Mouse (Mus musculus): ENCODE data around the gene Tdp1. TPM values are rescaled to one million over a fixed set of nuclear protein-coding genes. Genes with fewer than 3 reads are reported as not detected.

Gene Tdp1
- polyA plus RNA-seq, 1 experiment from 2014 or later: 69.7 TPM

DNA sequence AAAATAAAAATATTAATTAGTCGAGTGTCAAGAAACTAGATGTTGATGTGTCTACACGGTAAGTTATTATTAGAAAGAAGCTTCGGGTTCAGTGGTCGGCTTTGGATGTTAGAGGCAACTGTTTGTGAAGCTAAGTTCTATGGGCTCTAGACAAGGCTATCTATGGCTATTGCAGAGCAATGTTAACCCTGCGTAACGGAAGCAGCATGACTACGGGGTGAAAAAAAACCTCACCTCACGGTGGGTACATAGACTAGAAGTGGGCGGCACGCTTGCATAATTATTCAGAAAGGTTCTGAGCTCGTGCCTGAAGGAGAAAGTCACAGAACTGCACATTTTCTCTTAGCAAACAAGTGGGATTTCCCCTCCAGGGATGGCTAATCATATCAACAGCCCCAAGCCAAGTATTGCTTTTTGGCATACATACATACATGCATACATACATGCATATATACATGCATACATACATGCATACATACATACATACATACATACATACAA, 108.1 kb downstream of the Tdp1 start:
- H3K27me3 ChIP-seq: no peaks in the 10 kb centered on the region
- WGBS: 84% methylated on average over 11 of the region's 11 CpGs
- no peak overlapping the region for H3K27ac ChIP-seq
- no peak overlapping the region for H3K9ac ChIP-seq
- no peaks in the 10 kb centered on the region for H3K36me3 ChIP-seq
- H3K9me3 ChIP-seq: no peaks in the 10 kb centered on the region
- no peak overlapping the region for H3K4me3 ChIP-seq
- H3K4me1 ChIP-seq: no peaks in the 10 kb centered on the region
- no peak for ATAC-seq (ENCODE audit: borderline replicate concordance, extremely low read depth, low FRiP score, low TSS enrichment)
- H3K4me2 ChIP-seq: no peak overlapping the region

DNA sequence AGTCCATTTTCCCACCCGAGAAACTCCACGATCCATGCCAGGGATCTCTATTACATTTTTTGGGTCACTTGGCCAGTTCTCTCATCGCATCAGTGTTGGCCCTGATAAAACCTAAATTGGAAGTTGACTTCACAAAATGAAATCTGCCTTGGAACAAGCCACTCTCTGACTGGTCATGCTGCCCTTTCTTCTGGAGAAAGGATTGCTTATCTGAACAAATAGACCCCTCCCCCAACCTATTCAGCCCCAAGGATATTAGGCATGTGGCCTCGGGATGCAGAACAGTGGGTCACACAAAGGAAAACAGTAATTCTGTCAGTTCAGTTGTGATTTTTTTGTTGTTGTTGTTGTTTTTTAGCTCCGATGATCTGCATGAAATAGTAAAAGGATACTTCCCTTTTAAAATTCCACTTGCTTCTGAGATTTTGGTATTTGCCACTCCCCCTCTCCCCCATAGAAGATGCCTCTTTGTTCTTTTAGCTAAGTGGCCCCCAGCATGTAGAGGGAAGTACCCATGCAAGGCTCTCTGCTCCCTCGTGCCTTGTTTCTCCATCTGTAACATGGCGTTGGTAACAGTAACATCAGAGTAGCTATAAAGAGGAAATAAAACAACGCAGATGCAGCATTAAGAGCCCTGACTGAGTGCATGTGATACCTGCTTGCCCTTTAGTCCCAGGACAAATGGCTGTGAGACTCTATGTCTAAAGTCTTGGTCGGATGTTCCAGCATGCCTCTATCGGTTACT, 109.0 kb downstream of the Tdp1 start:
- H3K9me3 ChIP-seq: no peaks in the 10 kb centered on the region
- H3K36me3 ChIP-seq: no peaks in the 10 kb centered on the region
- H3K4me1 ChIP-seq: no peaks in the 10 kb centered on the region
- H3K27ac ChIP-seq: no peak overlapping the region
- no peak for ATAC-seq (ENCODE audit: borderline replicate concordance, extremely low read depth, low FRiP score, low TSS enrichment)
- no peaks in the 10 kb centered on the region for H3K27me3 ChIP-seq
- H3K4me3 ChIP-seq: no peak overlapping the region
- WGBS: 77% methylated on average over 10 of the region's 10 CpGs
- H3K4me2 ChIP-seq: no peak overlapping the region
- H3K9ac ChIP-seq: no peak overlapping the region

GRCm38 (mm10) chr12:99995951-99996350, 111.6 kb downstream of the Tdp1 start:
- no peak overlapping the region for H3K4me2 ChIP-seq
- ATAC-seq (ENCODE audit: borderline replicate concordance, extremely low read depth, low FRiP score, low TSS enrichment): no peak
- H3K9me3 ChIP-seq: no peaks in the 10 kb centered on the region
- no peak overlapping the region for H3K9ac ChIP-seq
- WGBS: 89% methylated on average over 5 of the region's 5 CpGs
- no peak overlapping the region for H3K4me3 ChIP-seq
- H3K27me3 ChIP-seq: no peaks in the 10 kb centered on the region
- no peaks in the 10 kb centered on the region for H3K36me3 ChIP-seq
- no peak overlapping the region for H3K27ac ChIP-seq
- H3K4me1 ChIP-seq: 0 out of 2 replicates have a peak, but pooled peaks cover 2% of the 10 kb centered on the region

DNA sequence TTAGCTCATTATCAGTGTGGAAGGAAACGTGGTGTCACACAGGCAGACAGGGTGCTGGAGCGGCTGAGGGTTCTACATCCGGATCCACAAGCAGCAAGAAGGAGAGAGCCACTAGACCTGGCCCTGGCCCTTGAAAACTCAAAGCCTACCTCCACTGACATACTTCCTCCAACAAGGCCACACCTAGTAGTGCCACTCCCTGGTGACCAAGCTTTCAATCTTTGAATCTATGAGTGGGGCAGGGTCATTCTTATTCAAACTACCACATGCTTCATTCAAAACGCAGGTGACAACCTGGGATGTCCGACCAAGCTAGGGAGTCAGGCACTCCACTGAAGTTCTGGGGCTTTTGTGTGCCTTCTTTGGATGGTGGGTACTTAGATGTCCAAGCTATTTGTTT, 115.4 kb downstream of the Tdp1 start:
- ATAC-seq (ENCODE audit: borderline replicate concordance, extremely low read depth, low FRiP score, low TSS enrichment): no peak
- Histone ChIP-seq H3K4me2 (no peak overlapping the region), H3K27ac (no peak overlapping the region), H3K36me3 (no peaks in the 10 kb centered on the region), H3K27me3 (no peaks in the 10 kb centered on the region), H3K4me1 (peaks cover 19% of the 10 kb centered on the region; the same call in 1 of the 2 replicates), H3K9ac (no peak overlapping the region), H3K9me3 (no peaks in the 10 kb centered on the region), H3K4me3 (no peak overlapping the region)
- 78% methylated on average over 5 of the region's 5 CpGs for WGBS

DNA sequence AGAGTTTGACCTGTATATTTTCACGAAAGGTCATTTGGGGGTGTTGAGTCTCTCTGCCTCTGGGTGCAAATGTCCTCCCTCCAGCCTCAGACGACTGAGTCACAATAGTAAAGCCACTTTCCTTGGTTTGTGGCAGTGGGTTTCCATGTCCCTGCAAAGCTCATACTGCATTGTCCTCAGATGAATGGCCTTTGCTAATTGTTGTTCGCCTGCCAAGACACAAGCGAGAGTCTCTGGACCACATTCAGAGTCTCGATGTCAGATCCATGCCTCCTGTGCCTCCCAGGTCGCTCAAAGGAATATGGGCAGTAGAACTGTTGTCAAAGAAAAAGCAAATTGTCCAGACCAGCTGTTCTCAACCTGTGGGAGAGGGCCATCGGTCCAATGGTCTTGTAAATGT, 116.1 kb downstream of the Tdp1 start:
- Histone ChIP-seq H3K27me3 (no peaks in the 10 kb centered on the region), H3K4me2 (no peak overlapping the region), H3K4me3 (no peak overlapping the region), H3K9me3 (no peaks in the 10 kb centered on the region), H3K9ac (no peak overlapping the region), H3K36me3 (no peaks in the 10 kb centered on the region), H3K4me1 (peaks cover 19% of the 10 kb centered on the region; the same call in 1 of the 2 replicates), H3K27ac (no peak overlapping the region)
- WGBS: 71% methylated on average over 7 of the region's 7 CpGs
- ATAC-seq (ENCODE audit: borderline replicate concordance, extremely low read depth, low FRiP score, low TSS enrichment): no peak

DNA sequence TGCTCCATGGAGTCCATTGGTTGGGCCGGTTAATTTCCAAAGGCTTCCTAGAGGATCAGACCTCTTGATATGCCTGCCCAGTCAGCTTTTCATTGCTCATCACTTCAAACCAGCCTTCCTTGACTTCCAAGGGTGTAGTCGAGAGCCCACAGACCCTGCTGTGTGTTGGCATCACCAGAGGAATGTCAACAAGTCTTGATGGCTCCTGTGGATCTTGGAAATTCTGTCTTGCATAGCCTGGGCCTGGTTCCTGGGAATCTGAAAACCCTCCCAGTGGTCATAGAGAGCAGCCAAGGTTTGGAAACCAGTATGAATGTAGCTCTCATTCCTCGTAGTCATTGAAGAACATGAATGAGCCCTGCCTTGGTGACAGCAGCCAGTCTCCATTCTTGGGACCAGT, 116.9 kb downstream of the Tdp1 start:
- no peak for ATAC-seq (ENCODE audit: borderline replicate concordance, extremely low read depth, low FRiP score, low TSS enrichment)
- no peaks in the 10 kb centered on the region for H3K36me3 ChIP-seq
- H3K4me1 ChIP-seq: peaks cover 19% of the 10 kb centered on the region; the same call in 1 of the 2 replicates
- peak overlapping the region; percentile 62 for H3K27ac ChIP-seq
- H3K4me2 ChIP-seq: no peak overlapping the region
- no peak overlapping the region for H3K9ac ChIP-seq
- H3K9me3 ChIP-seq: no peaks in the 10 kb centered on the region
- no peak overlapping the region for H3K4me3 ChIP-seq
- H3K27me3 ChIP-seq: no peaks in the 10 kb centered on the region
- 83% methylated on average over 3 of the region's 3 CpGs for WGBS

DNA sequence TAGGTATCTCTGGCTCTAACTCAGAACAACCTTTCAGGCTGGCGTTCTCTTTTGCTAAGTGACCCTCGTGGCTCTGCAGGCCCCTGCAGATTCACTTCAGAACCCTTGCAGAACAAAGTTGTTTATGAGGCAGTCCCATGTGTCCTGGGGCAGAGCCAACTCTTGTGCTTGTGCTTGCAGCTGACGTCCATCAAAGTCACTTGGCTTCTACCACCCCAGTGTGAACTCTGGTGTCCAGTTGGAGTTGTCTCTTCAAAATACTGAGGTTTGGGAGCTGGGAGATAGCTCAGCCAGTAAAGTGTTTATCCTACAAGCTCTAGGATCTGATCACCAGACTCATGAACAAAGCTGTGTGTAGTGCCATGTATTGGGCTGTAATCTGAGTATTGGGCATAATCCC, 117.6 kb downstream of the Tdp1 start:
- 42% methylated on average over 3 of the region's 3 CpGs for WGBS

DNA sequence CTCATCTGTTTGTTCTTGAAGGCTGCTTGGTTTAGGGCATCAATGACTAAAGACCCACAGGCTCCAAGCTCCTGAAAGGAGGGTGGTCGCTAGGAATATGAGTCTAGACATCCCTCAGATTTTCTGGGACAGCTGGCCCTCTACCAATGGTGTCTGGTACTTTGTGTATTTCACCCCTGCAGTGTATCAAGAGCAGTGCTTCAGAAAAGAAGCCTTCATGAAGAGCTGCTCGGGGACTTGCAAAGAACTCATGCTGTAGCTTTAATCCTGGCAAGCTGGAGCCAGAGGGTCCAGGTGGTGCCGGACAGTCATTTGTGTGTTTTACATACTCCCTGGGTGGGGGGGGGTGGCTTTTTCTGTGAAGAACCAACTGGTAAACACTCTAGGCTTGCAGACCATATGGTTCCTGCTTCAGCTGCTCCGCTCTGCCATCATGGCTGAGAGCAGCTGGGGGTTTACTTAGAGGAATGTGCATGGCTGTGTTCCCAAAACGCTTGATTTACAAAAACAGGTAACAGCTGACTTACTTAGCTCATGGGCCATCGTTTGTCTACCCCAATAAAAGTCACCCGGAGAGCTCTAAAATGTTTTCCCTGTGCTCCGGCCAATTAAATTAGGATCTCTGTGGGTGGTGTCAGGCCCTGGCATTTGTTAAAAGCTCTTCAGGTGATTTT, 118.7 kb downstream of the Tdp1 start:
- peak; percentile 59; the same call in 1 of the 2 replicates for ATAC-seq (ENCODE audit: borderline replicate concordance, extremely low read depth, low FRiP score, low TSS enrichment)
- Histone ChIP-seq H3K4me1 (peaks cover 19% of the 10 kb centered on the region; the same call in 1 of the 2 replicates), H3K9ac (no peak overlapping the region), H3K27me3 (no peaks in the 10 kb centered on the region), H3K4me3 (no peak overlapping the region), H3K36me3 (no peaks in the 10 kb centered on the region), H3K4me2 (no peak overlapping the region), H3K9me3 (no peaks in the 10 kb centered on the region), H3K27ac (peak overlapping the region; percentile 4; the same call in 1 of the 2 replicates)
- WGBS: 36% methylated on average over 8 of the region's 8 CpGs

More for the DNA sequence above, 117.6 kb downstream of the Tdp1 start:
- Histone ChIP-seq H3K9ac (no peak overlapping the region), H3K27me3 (no peaks in the 10 kb centered on the region), H3K27ac (peak overlapping the region; percentile 62), H3K9me3 (no peaks in the 10 kb centered on the region), H3K4me2 (no peak overlapping the region), H3K4me1 (peaks cover 19% of the 10 kb centered on the region; the same call in 1 of the 2 replicates), H3K36me3 (no peaks in the 10 kb centered on the region), H3K4me3 (no peak overlapping the region)
- peak; percentile 88 for ATAC-seq (ENCODE audit: borderline replicate concordance, extremely low read depth, low FRiP score, low TSS enrichment)

Small RNA genes lying within 50 kb of the gene (microRNA-seq; reads per million reads assigned to microRNA genes)
- gene Gm23291: not detected

Other genes starting within 250 kb of the Tdp1 start
- 19.2 and 20.9 TPM in 2 replicates for gene Efcab11, start 78 bp upstream of the Tdp1 start, polyA plus RNA-seq (2015; fragmentation: Nextera tagmentation; extraction: Ambion mirVana)
- gene Kcnk13, start 80.0 kb downstream of the Tdp1 start, polyA plus RNA-seq (2015; fragmentation: Nextera tagmentation; extraction: Ambion mirVana): 3.9 and 4.1 TPM in 2 replicates
- gene Psmc1, start 225.6 kb downstream of the Tdp1 start, polyA plus RNA-seq (2015; fragmentation: Nextera tagmentation; extraction: Ambion mirVana): 287 and 294 TPM in 2 replicates